8 mouse cellular contexts compared by ENCODE assay signal in genomic region chr7:109021428-109021827, GRCm38 (mm10).
DNase-seq lines count a peak whose midpoint lies in the region; ATAC-seq and TF ChIP-seq lines count a peak whose summit lies in the region.

No protein-coding gene starts in this region.

- H3K9me3 ChIP-seq in heart, embryonic 11.5 days (replicated peaks; ENCODE audit: control insufficient read depth, low read length): no peaks in the 10 kb centered on the region
- no peaks in the 10 kb centered on the region for H3K9me3 ChIP-seq in hindbrain, embryonic 12.5 days (replicated peaks)

- no peaks in the 10 kb centered on the region for H3K36me3 ChIP-seq in heart, adult 2 months (ENCODE audit: control insufficient read depth, insufficient read depth, low read length)
- H3K36me3 ChIP-seq in heart, embryonic 11.5 days (ENCODE audit: control insufficient read depth, insufficient read depth, low read length): no peaks in the 10 kb centered on the region
- H3K36me3 ChIP-seq in hindbrain, embryonic 12.5 days: peaks cover 32% of the 10 kb centered on the region

- no peak for TF ChIP-seq POLR2A in heart, adult 2 months (IDR thresholded peaks at IDR 0.05; ENCODE audit: insufficient read depth, low read depth, low read length)
- TF ChIP-seq POLR2A in brain, embryonic 14.5 days (IDR thresholded peaks at IDR 0.05; ENCODE audit: borderline replicate concordance, extremely low read depth, insufficient read depth, insufficient read length, poor library complexity, severe bottlenecking): no peak

- no peaks in the 10 kb centered on the region for H3K79me2 ChIP-seq in heart, adult 2 months (replicated peaks; ENCODE audit: control insufficient read depth, insufficient read depth, low read length)

- no peak for TF ChIP-seq EP300 in heart, adult 2 months (IDR thresholded peaks at IDR 0.05; ENCODE audit: insufficient read depth, low read depth, low read length)

- 10% methylated on average over 3 of the region's 3 CpGs for WGBS in heart, adult 2 months
- WGBS in heart, embryonic 11.5 days (ENCODE audit: insufficient replicate concordance): 13% methylated on average over 3 of the region's 3 CpGs
- 20% methylated on average over 3 of the region's 3 CpGs for WGBS in hindbrain, embryonic 12.5 days

- H3K27ac ChIP-seq in heart, adult 2 months: no peak overlapping the region
- no peak overlapping the region for H3K27ac ChIP-seq in heart, embryonic 11.5 days (ENCODE audit: low read depth, low read length)
- no peak overlapping the region for H3K27ac ChIP-seq in hindbrain, embryonic 12.5 days

- TF ChIP-seq CTCF in heart, adult 2 months (IDR thresholded peaks at IDR 0.05): peak; percentile 85
- TF ChIP-seq CTCF in brain, embryonic 14.5 days (IDR thresholded peaks at IDR 0.05; ENCODE audit: borderline replicate concordance, extremely low read depth, insufficient read depth, insufficient read length): peak; percentile 90

- intact Hi-C loops in heart, adult 2 months (cut with DNase I): loop anchor here (1.0 kb wide), 1 partner anchor 54 kb away; no protein-coding TSS in a partner anchor

- peak; percentile 34 to 69 for DNase-seq in heart, adult 2 months
- peak; percentile 80 for DNase-seq in brain, embryonic 14.5 days (ENCODE audit: low read depth)
- peak; percentile 59 to 70 for DNase-seq in layer of hippocampus, postnatal 14 days (ENCODE audit: low spot score in 2 of 2)
- peak; percentile 73 to 82 for DNase-seq in right cerebral cortex, postnatal 10 days (ENCODE audit: low spot score in 2 of 2)

- H3K4me1 ChIP-seq in heart, adult 2 months (ENCODE audit: control insufficient read depth, insufficient read depth, low read length): no peaks in the 10 kb centered on the region
- no peaks in the 10 kb centered on the region for H3K4me1 ChIP-seq in heart, embryonic 11.5 days (ENCODE audit: control insufficient read depth, insufficient read depth, low read length)
- H3K4me1 ChIP-seq in hindbrain, embryonic 12.5 days: peaks cover 11% of the 10 kb centered on the region

- H3K27me3 ChIP-seq in heart, adult 2 months (ENCODE audit: control insufficient read depth, insufficient read depth, low read length): no peaks in the 10 kb centered on the region
- no peaks in the 10 kb centered on the region for H3K27me3 ChIP-seq in heart, embryonic 11.5 days (ENCODE audit: control insufficient read depth, insufficient read depth, low read length)
- no peaks in the 10 kb centered on the region for H3K27me3 ChIP-seq in hindbrain, embryonic 12.5 days

- no peak overlapping the region for H3K4me2 ChIP-seq in heart, embryonic 11.5 days
- no peak overlapping the region for H3K4me2 ChIP-seq in hindbrain, embryonic 12.5 days (replicated peaks)

- ATAC-seq in heart, embryonic 11.5 days (replicated peaks; ENCODE audit: insufficient number of reproducible peaks, low FRiP score, low TSS enrichment): no peak
- ATAC-seq in erythroblast, adult 5-6 weeks (replicated peaks; ENCODE audit: low FRiP score, poor library complexity, severe bottlenecking): peak; percentile 65; the same call in 1 of the 2 replicates
- ATAC-seq in hindbrain, embryonic 12.5 days (ENCODE audit: low FRiP score): peak; percentile 32
- ATAC-seq in megakaryocyte, adult 5-6 weeks (ENCODE audit: poor library complexity, severe bottlenecking): peak; percentile 83

- H3K4me3 ChIP-seq in heart, adult 2 months: no peak overlapping the region
- H3K4me3 ChIP-seq in heart, embryonic 11.5 days (ENCODE audit: low read depth, low read length): no peak overlapping the region
- no peak overlapping the region for H3K4me3 ChIP-seq in hindbrain, embryonic 12.5 days

- H3K9ac ChIP-seq in heart, adult 2 months (ENCODE audit: low read depth, low read length): no peak overlapping the region
- H3K9ac ChIP-seq in heart, embryonic 11.5 days (ENCODE audit: low read depth, low read length): no peak overlapping the region
- no peak overlapping the region for H3K9ac ChIP-seq in hindbrain, embryonic 12.5 days
